17 mouse cellular contexts compared by ENCODE assay signal in the genomic region with DNA sequence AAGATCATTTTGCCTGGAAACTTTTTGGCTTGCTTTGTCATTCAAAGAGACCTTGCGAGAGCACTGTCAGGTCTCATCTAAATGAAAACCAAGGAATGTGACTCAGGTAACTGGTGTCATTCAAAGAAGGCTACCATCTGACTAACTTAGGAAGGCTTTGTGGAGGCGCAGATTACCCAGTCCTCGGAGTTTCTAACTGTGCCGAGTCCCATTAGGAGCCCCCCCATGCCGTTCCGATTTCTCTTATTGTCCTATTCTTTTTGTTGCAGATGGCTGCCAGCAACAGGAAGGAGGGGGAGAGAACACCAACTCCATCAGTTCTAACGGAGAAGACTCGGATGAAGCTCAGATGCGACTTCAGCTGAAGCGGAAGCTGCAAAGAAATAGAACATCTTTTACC. TPM values are rescaled to one million over a fixed set of nuclear protein-coding genes. Genes with fewer than 3 reads are reported as not detected.
DNase-seq lines count a peak whose midpoint lies in the region; ATAC-seq and TF ChIP-seq lines count a peak whose summit lies in the region.
"Had no signal": no experiment of that assay in that cellular context is flagged by ENCODE, and none has a peak within 500 bp of the region (broad histone marks: within the 10 kb centered on the region; RNA-seq: fewer than 3 reads in every experiment).

No protein-coding gene starts in this region.

- H3K4me2 ChIP-seq in forebrain, embryonic 14.5 days (ENCODE audit: low read length) = peak overlapping the region; percentile 12; the same call in 1 of the 2 replicates
- H3K4me2 ChIP-seq: heart, embryonic 11.5 days; limb, embryonic 15.5 days; neural tube, embryonic 13.5 days; stomach, embryonic 15.5 days had no signal

- H3K4me3 ChIP-seq in ES-Bruce4 (ENCODE audit: low read depth, low read length) = no peak overlapping the region
- H3K4me3 ChIP-seq in forebrain, embryonic 14.5 days (ENCODE audit: low read depth, low read length) = no peak overlapping the region
- H3K4me3 ChIP-seq: limb, embryonic 15.5 days; midbrain, embryonic 10.5 days; neural tube, embryonic 13.5 days; stomach, embryonic 15.5 days had no signal

- no peaks in the 10 kb centered on the region for H3K36me3 ChIP-seq in ES-Bruce4 (ENCODE audit: control insufficient read depth, insufficient read depth, low read length, poor library complexity, severe bottlenecking)
- peaks cover 39% of the 10 kb centered on the region for H3K36me3 ChIP-seq in forebrain, embryonic 14.5 days (ENCODE audit: control insufficient read depth, insufficient read depth, low read length)
- H3K36me3 ChIP-seq: limb, embryonic 15.5 days; neural tube, embryonic 13.5 days; stomach, embryonic 15.5 days had no signal

- H3K27me3 ChIP-seq in ES-Bruce4 (ENCODE audit: control insufficient read depth, insufficient read depth, low read length, poor library complexity, severe bottlenecking) = peaks cover 8% of the 10 kb centered on the region; the same call in 1 of the 2 replicates
- peaks cover 8% of the 10 kb centered on the region; the same call in 1 of the 2 replicates for H3K27me3 ChIP-seq in forebrain, embryonic 14.5 days (replicated peaks; ENCODE audit: control insufficient read depth, insufficient read depth, low read length)

- TF ChIP-seq EP300 in ES-Bruce4 (IDR thresholded peaks at IDR 0.05; ENCODE audit: insufficient read depth, low read depth, low read length) = peak; percentile 56; the same call in 1 of the 2 replicates

- no peak for TF ChIP-seq POLR2A in ES-Bruce4 (IDR thresholded peaks at IDR 0.05; ENCODE audit: insufficient read depth, low read length)

- no peaks in the 10 kb centered on the region for H3K9me3 ChIP-seq in ES-Bruce4 (replicated peaks; ENCODE audit: control insufficient read depth, insufficient read depth, low read length, poor library complexity, severe bottlenecking)
- H3K9me3 ChIP-seq in forebrain, embryonic 14.5 days (replicated peaks; ENCODE audit: control insufficient read depth, low read length) = no peaks in the 10 kb centered on the region
- H3K9me3 ChIP-seq: limb, embryonic 15.5 days; midbrain, embryonic 10.5 days; neural tube, embryonic 13.5 days; stomach, embryonic 15.5 days had no signal

- TF ChIP-seq CTCF in ES-Bruce4 (IDR thresholded peaks at IDR 0.05; ENCODE audit: low read depth, low read length) = no peak

- DNase-seq in heart, adult 11 months = peak; percentile 46
- no peak for DNase-seq in heart, adult 18-20 months
- peak; percentile 68 for DNase-seq in ZHBTc4 (ENCODE audit: low read depth, low spot score)
- DNase-seq in forebrain, embryonic 14.5 days (ENCODE audit: low spot score) = peak; percentile 39
- DNase-seq in layer of hippocampus, postnatal 14 days (ENCODE audit: low spot score in 2 of 2) = no peak
- no peak for DNase-seq in layer of hippocampus, adult 9-11 months
- DNase-seq: gastrocnemius, postnatal 10 days; lung, adult 18-20 months; lung, postnatal 36 days had no signal

- WGBS in forebrain, embryonic 14.5 days = 15% methylated on average over 10 of the region's 10 CpGs

- H3K27ac ChIP-seq in ES-Bruce4 (ENCODE audit: insufficient read depth, low read length) = no peak overlapping the region
- H3K27ac ChIP-seq in forebrain, embryonic 14.5 days (ENCODE audit: low read depth, low read length) = peak overlapping the region; percentile 11; the same call in 1 of the 2 replicates
- H3K27ac ChIP-seq: limb, embryonic 15.5 days; neural tube, embryonic 13.5 days; stomach, embryonic 15.5 days had no signal

- no peak overlapping the region for H3K9ac ChIP-seq in ES-Bruce4 (ENCODE audit: low read depth, poor library complexity, severe bottlenecking)
- H3K9ac ChIP-seq in forebrain, embryonic 14.5 days (ENCODE audit: low read length) = peak overlapping the region; percentile 17; the same call in 1 of the 2 replicates
- H3K9ac ChIP-seq: limb, embryonic 15.5 days; neural tube, embryonic 13.5 days; stomach, embryonic 15.5 days had no signal

- H3K4me1 ChIP-seq in ES-Bruce4 (ENCODE audit: control insufficient read depth, insufficient read depth, low read length) = peaks cover 2% of the 10 kb centered on the region
- H3K4me1 ChIP-seq in forebrain, embryonic 14.5 days (ENCODE audit: control insufficient read depth, insufficient read depth, low read length) = peaks cover 28% of the 10 kb centered on the region

- ATAC-seq in forebrain, embryonic 14.5 days = no peak

RNA-seq across cellular contexts. Expression of gene Pax6, which starts 22.6 kb away (rescaled TPM):
- total RNA-seq in heart, adult 18-20 months (2021) = not detected
- polyA plus RNA-seq in ES-Bruce4 (2011; ENCODE audit: insufficient read depth, insufficient read length, low read depth, missing spikeins) = 1.6 and 2.5 TPM in 2 replicates
- polyA plus RNA-seq in forebrain, embryonic 14.5 days (2014; fragmentation: Nextera tagmentation; extraction: Ambion mirVana) = 44.5 and 51.8 TPM in 2 replicates
- 10 to 100 TPM; 11.1 to 11.2 TPM for total RNA-seq in layer of hippocampus, postnatal 14 days (2021)
- total RNA-seq: gastrocnemius, postnatal 10 days; heart, postnatal 25 days had no signal
- polyA plus RNA-seq: thymus, postnatal 0 days had no signal

Comparison
In these comparisons a context has a peak if more than half of its experiments do, and no peak if none do; other contexts are left out.
1. DNase-seq: peak in heart, adult 11 months (single experiment), ZHBTc4 (single experiment) and forebrain, embryonic 14.5 days (single experiment); none in heart, adult 18-20 months (0 of 2), layer of hippocampus, postnatal 14 days (0 of 2) and layer of hippocampus, adult 9-11 months (single experiment).
2. RNA of gene Pax6, which starts 22.6 kb away (total RNA-seq): 11.1 to 11.2 TPM in layer of hippocampus, postnatal 14 days; not detected in heart, adult 18-20 months; every median in the first group is over 10 times any median in the second.